Mouse (Mus musculus): Measurements from ENCODE around the gene Pxdn.

DNA sequence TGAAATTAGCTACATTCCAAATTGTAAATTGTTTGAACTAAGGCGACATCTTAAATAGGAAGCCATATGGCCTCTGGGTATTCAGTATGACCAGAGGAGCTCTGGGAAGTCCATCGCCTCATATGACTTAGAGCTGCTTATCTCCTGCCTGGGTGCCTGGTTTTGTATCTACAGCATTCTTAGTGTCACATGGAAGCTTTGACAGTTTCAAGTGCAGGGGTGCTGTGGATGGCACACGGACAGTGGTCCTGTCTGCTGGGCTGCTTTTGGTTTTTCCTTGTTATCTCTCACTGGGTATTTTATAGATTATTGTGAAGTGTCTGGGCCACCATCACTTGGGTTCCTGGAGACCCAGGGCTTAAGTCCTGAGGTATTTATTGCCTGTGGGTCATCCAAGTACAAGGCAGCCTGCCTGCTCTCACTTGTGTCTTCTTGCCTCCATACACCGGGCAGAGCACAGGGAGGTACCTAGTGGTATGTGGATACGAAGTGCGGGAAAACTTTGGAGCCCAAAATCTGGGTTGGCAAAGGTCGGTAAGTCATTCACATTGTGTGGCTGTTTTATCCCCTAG, 44.4 kb downstream of the Pxdn start:
- TF ChIP-seq CHD2 (IDR thresholded peaks at IDR 0.05; ENCODE audit: low read depth, low read length) (no peak), MAFK (IDR thresholded peaks at IDR 0.05; ENCODE audit: insufficient read depth, low read depth, low read length) (no peak)

All from ES-E14 (cell line).